Mouse (Mus musculus): Measurements from ENCODE around the gene Ttll8. TPM values are rescaled to one million over a fixed set of nuclear protein-coding genes. Genes with fewer than 3 reads are reported as not detected.

The Ttll8 gene
- polyA plus RNA-seq, 1 experiment from 2014 or later: not detected

DNA sequence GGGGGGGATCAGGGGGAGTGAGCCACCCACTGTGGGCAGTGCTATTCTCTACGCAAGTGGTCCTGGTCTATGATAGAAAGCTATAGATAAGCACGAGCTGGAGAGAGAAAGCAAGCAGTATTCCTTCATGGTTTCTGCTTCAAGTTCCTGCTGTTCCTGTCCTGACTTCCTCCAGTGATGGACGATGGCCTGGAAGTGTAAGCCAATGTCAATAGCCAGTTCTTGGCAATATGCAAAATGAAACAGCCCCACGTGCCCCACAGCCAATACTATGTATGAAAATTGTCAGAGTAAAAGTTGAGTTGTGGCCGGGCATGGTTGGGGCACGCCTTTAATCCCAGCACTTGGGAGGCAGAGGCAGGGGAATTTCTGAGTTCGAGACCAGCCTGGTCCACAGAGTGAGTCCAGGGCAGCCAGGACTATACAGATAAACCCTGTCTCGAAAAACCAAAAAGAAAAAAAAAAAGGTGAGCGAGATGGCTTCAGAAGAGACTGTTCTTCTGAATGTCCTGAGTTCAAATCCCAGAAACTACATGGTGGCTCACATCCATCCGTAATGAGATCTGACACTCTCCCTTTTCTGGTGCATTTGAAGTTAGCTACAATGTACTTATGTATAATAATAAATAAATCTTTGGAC, 57.8 kb downstream of the Ttll8 start:
- H3K4me3 ChIP-seq (ENCODE audit: low read depth, low read length): no peak overlapping the region
- no peaks in the 10 kb centered on the region for H3K36me3 ChIP-seq (replicated peaks; ENCODE audit: control insufficient read depth, insufficient read depth, low read depth, low read length)
- no peaks in the 10 kb centered on the region for H3K9me3 ChIP-seq (replicated peaks; ENCODE audit: control insufficient read depth, low read length)
- DNase-seq (ENCODE audit: low spot score) (no peak), ATAC-seq (replicated peaks; ENCODE audit: insufficient number of reproducible peaks, low FRiP score, low TSS enrichment, low read depth) (no peak)
- no peak overlapping the region for H3K9ac ChIP-seq (replicated peaks; ENCODE audit: low read length)
- WGBS: 90% methylated on average over 10 of the region's 10 CpGs
- H3K27me3 ChIP-seq (ENCODE audit: control insufficient read depth, insufficient read depth, low read length): no peaks in the 10 kb centered on the region
- no peak overlapping the region for H3K27ac ChIP-seq (replicated peaks; ENCODE audit: low read depth, low read length)
- H3K4me1 ChIP-seq (ENCODE audit: control insufficient read depth, insufficient read depth, low read length): no peaks in the 10 kb centered on the region
- no peak overlapping the region for H3K4me2 ChIP-seq (ENCODE audit: low read depth, low read length)

DNA sequence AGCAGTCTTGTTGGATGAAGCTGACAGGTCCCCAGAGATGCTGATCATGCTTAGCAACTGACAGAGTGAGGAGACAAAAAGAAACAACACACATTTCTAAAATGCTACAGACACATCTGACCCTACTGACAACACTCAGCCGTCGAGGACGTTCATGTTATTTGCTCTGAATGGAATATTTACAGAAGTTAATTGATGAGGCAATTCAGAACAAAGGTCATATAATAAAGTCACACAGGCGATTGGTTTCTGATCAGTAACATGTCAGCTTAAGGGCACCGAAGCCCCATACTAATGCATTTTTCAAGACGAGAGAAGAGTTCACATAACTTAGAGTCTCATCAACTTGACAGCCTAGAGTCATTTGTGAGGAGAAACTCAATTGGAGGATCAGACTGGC, 58.3 kb downstream of the Ttll8 start:
- Histone ChIP-seq H3K36me3 (replicated peaks; ENCODE audit: control insufficient read depth, insufficient read depth, low read depth, low read length) (no peaks in the 10 kb centered on the region), H3K4me3 (ENCODE audit: low read depth, low read length) (no peak overlapping the region), H3K9me3 (replicated peaks; ENCODE audit: control insufficient read depth, low read length) (no peaks in the 10 kb centered on the region), H3K4me2 (ENCODE audit: low read depth, low read length) (no peak overlapping the region), H3K4me1 (ENCODE audit: control insufficient read depth, insufficient read depth, low read length) (no peaks in the 10 kb centered on the region), H3K9ac (replicated peaks; ENCODE audit: low read length) (no peak overlapping the region), H3K27me3 (ENCODE audit: control insufficient read depth, insufficient read depth, low read length) (no peaks in the 10 kb centered on the region), H3K27ac (replicated peaks; ENCODE audit: low read depth, low read length) (no peak overlapping the region)
- ATAC-seq (replicated peaks; ENCODE audit: insufficient number of reproducible peaks, low FRiP score, low TSS enrichment, low read depth): no peak
- WGBS: 90% methylated on average over 6 of the region's 6 CpGs
- DNase-seq (ENCODE audit: low spot score): no peak

DNA sequence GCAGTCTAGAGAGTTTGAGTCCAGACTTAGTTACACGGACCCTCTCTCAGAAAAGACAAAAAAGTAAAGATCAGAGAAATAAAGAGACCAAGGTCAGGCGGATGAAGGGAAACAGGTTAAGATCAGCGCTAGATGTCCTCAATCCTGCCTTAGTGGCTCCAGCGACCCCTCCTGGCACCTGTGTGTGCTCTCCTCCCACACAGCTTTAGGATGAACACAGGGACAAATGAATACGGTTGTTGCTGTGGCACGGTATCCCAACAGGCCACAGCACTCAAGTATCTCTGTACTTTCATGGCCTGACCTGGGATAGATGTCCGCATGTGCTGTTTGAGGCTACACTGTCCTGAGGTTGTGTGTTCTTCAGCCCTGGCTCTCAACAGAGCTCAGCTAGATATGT, 59.1 kb downstream of the Ttll8 start:
- H3K4me1 ChIP-seq (ENCODE audit: control insufficient read depth, insufficient read depth, low read length): no peaks in the 10 kb centered on the region
- H3K27me3 ChIP-seq (ENCODE audit: control insufficient read depth, insufficient read depth, low read length): no peaks in the 10 kb centered on the region
- ATAC-seq (replicated peaks; ENCODE audit: insufficient number of reproducible peaks, low FRiP score, low TSS enrichment, low read depth): no peak
- H3K4me3 ChIP-seq (ENCODE audit: low read depth, low read length): no peak overlapping the region
- no peaks in the 10 kb centered on the region for H3K36me3 ChIP-seq (replicated peaks; ENCODE audit: control insufficient read depth, insufficient read depth, low read depth, low read length)
- no peak overlapping the region for H3K4me2 ChIP-seq (ENCODE audit: low read depth, low read length)
- no peak overlapping the region for H3K27ac ChIP-seq (replicated peaks; ENCODE audit: low read depth, low read length)
- 62% methylated on average over 7 of the region's 7 CpGs for WGBS
- no peaks in the 10 kb centered on the region for H3K9me3 ChIP-seq (replicated peaks; ENCODE audit: control insufficient read depth, low read length)
- H3K9ac ChIP-seq (replicated peaks; ENCODE audit: low read length): no peak overlapping the region
- DNase-seq (ENCODE audit: low spot score): no peak

DNA sequence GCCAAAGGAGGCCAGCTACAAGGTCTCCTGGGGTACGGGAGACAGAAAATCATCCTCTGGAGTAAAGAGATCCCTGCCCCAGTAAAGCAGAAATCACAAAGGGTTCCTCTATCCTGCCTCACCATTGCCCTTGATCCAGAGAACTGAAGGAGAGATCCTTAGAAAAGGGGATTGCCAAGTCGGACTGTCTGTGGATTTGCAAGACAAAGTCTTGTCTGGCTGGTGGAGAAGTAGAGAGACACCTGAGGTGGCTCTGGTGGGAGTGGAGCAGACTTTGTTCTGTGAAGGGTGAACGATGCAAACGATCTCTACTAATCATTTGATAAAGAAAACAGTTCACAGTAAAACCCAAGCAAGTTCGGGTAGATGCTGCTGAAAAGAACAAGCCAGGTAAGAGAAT, 61.3 kb downstream of the Ttll8 start:
- H3K4me2 ChIP-seq (ENCODE audit: low read depth, low read length): no peak overlapping the region
- ATAC-seq (replicated peaks; ENCODE audit: insufficient number of reproducible peaks, low FRiP score, low TSS enrichment, low read depth): no peak
- DNase-seq (ENCODE audit: low spot score): no peak
- no peaks in the 10 kb centered on the region for H3K9me3 ChIP-seq (replicated peaks; ENCODE audit: control insufficient read depth, low read length)
- no peak overlapping the region for H3K27ac ChIP-seq (replicated peaks; ENCODE audit: low read depth, low read length)
- H3K27me3 ChIP-seq (ENCODE audit: control insufficient read depth, insufficient read depth, low read length): no peaks in the 10 kb centered on the region
- no peaks in the 10 kb centered on the region for H3K36me3 ChIP-seq (replicated peaks; ENCODE audit: control insufficient read depth, insufficient read depth, low read depth, low read length)
- H3K9ac ChIP-seq (replicated peaks; ENCODE audit: low read length): no peak overlapping the region
- no peaks in the 10 kb centered on the region for H3K4me1 ChIP-seq (ENCODE audit: control insufficient read depth, insufficient read depth, low read length)
- no peak overlapping the region for H3K4me3 ChIP-seq (ENCODE audit: low read depth, low read length)
- WGBS: 77% methylated on average over 5 of the region's 5 CpGs

DNA sequence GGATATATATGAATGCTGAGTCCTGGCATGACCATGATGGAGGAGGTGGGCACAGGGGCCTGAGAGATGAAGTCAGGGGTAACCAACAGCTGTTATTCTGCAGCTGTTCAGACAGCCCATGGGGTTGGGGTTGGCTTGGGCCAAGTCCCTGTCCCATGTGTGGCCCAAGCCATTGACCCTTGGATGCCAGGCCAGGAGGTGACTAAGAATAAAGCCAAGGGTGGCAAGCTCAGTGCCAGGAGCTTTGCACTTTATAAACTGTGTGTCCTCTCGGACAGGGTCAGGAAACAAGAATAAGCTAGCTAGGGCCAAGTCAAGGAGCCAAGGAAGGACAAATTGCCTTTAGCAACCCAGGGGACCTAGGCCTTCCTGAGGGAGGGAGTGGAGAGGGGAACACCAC, 62.0 kb downstream of the Ttll8 start:
- 84% methylated on average over 1 of the region's 1 CpGs for WGBS
- no peak for ATAC-seq (replicated peaks; ENCODE audit: insufficient number of reproducible peaks, low FRiP score, low TSS enrichment, low read depth)
- Histone ChIP-seq H3K27ac (replicated peaks; ENCODE audit: low read depth, low read length) (no peak overlapping the region), H3K4me3 (ENCODE audit: low read depth, low read length) (no peak overlapping the region), H3K4me1 (ENCODE audit: control insufficient read depth, insufficient read depth, low read length) (no peaks in the 10 kb centered on the region), H3K27me3 (ENCODE audit: control insufficient read depth, insufficient read depth, low read length) (no peaks in the 10 kb centered on the region), H3K9me3 (replicated peaks; ENCODE audit: control insufficient read depth, low read length) (no peaks in the 10 kb centered on the region), H3K9ac (replicated peaks; ENCODE audit: low read length) (no peak overlapping the region), H3K4me2 (ENCODE audit: low read depth, low read length) (no peak overlapping the region), H3K36me3 (replicated peaks; ENCODE audit: control insufficient read depth, insufficient read depth, low read depth, low read length) (no peaks in the 10 kb centered on the region)
- no peak for DNase-seq (ENCODE audit: low spot score)

DNA sequence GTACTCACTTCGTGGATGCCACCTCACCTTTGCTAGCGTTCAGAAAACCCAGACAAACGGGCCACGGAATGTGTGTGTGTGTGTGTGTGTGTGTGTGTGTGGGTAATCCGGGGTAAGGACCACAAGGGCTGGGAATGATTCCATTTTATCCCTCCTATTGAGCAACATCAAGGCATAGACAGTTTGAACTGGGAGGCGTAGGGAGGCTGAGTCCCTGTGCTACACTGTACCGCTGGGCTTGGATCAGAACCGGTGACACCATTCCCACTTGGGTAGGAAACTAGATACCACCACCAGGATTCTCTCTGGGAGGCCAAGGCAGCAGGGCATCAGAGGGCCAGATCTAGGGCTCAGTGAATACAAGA, 62.6 kb downstream of the Ttll8 start:
- Histone ChIP-seq H3K36me3 (replicated peaks; ENCODE audit: control insufficient read depth, insufficient read depth, low read depth, low read length) (no peaks in the 10 kb centered on the region), H3K4me2 (ENCODE audit: low read depth, low read length) (no peak overlapping the region; the same call in 1 of the 2 replicates), H3K27ac (replicated peaks; ENCODE audit: low read depth, low read length) (no peak overlapping the region), H3K9me3 (replicated peaks; ENCODE audit: control insufficient read depth, low read length) (no peaks in the 10 kb centered on the region), H3K4me1 (ENCODE audit: control insufficient read depth, insufficient read depth, low read length) (no peaks in the 10 kb centered on the region), H3K9ac (replicated peaks; ENCODE audit: low read length) (no peak overlapping the region), H3K27me3 (ENCODE audit: control insufficient read depth, insufficient read depth, low read length) (no peaks in the 10 kb centered on the region), H3K4me3 (ENCODE audit: low read depth, low read length) (no peak overlapping the region; the same call in 1 of the 2 replicates)
- 72% methylated on average over 8 of the region's 8 CpGs for WGBS
- DNase-seq (ENCODE audit: low spot score) (no peak), ATAC-seq (replicated peaks; ENCODE audit: insufficient number of reproducible peaks, low FRiP score, low TSS enrichment, low read depth) (no peak)

DNA sequence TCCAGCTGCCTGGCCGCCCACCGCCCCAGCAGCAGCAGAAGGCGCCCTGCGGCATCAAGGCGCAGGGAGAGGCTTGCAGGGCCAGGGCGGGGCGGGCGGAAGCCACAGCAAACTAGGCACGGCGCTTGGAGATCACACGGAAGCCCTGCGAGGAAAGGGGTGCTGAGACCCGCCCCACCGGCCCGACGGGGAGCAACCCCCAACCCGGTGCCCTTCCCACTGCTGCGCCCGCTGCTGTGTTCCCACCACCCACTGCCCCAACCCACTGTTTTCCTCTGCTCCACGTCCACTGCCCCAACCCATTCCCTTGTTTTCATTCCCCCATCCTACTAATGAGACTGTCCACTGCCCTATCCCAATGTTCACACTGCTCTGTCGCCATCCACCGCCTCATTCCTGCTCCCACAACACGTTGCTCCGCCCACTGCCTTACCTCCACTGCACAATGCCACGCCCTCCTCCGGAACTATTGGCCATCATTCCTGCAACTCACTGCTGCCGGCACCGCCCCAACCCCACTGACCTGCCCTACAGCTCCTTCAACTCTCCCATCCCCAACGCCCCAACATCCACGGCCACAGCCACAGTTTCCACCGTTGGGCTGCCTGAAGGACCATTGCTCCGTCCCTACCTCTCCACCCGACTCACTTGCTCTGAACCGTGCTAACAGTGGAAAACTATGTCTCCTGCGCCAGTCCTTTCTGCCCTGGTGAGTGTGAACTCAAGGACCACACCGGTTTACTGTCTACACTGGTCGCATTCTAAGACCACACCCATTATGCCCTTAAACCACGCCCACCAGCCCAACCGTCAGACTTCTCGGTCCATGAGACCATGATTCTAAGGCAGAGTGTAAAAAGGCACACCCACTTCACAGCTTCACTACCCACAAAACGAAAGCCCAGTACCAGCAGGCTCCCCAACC, 63.2 kb downstream of the Ttll8 start:
- peak; percentile 83 for ATAC-seq (replicated peaks; ENCODE audit: insufficient number of reproducible peaks, low FRiP score, low TSS enrichment, low read depth)
- Histone ChIP-seq H3K36me3 (replicated peaks; ENCODE audit: control insufficient read depth, insufficient read depth, low read depth, low read length) (no peaks in the 10 kb centered on the region), H3K27me3 (ENCODE audit: control insufficient read depth, insufficient read depth, low read length) (no peaks in the 10 kb centered on the region), H3K4me3 (ENCODE audit: low read depth, low read length) (peak overlapping the region; percentile 38), H3K9ac (replicated peaks; ENCODE audit: low read length) (peak overlapping the region; percentile 55), H3K27ac (replicated peaks; ENCODE audit: low read depth, low read length) (no peak overlapping the region), H3K4me2 (ENCODE audit: low read depth, low read length) (peak overlapping the region; percentile 88), H3K9me3 (replicated peaks; ENCODE audit: control insufficient read depth, low read length) (no peaks in the 10 kb centered on the region), H3K4me1 (ENCODE audit: control insufficient read depth, insufficient read depth, low read length) (no peaks in the 10 kb centered on the region)
- WGBS: 1% methylated on average over 39 of the region's 41 CpGs
- DNase-seq (ENCODE audit: low spot score): peak; percentile 84

DNA sequence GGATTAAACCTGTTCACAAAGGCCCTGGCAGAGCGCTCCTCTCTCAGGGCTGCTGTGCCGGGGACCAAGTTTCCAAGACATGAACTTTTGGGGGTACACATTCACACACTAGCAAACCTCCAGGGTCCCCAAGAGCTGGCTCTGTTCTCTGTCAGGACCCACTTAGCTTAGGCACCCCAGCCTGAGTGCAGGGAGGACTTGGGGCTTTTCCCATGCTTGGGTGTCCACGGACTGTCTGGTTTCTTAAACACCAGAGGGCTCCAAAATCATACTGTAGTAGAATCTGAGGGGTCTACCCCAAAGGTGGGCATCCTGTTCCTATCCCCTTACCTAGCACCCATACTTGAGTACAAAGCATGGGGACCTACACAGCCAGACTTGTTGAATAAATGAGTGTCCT, 64.2 kb downstream of the Ttll8 start:
- no peak overlapping the region for H3K9ac ChIP-seq (replicated peaks; ENCODE audit: low read length)
- H3K4me2 ChIP-seq (ENCODE audit: low read depth, low read length): no peak overlapping the region; the same call in 1 of the 2 replicates
- no peaks in the 10 kb centered on the region for H3K27me3 ChIP-seq (ENCODE audit: control insufficient read depth, insufficient read depth, low read length)
- 85% methylated on average over 3 of the region's 3 CpGs for WGBS
- no peaks in the 10 kb centered on the region for H3K4me1 ChIP-seq (ENCODE audit: control insufficient read depth, insufficient read depth, low read length)
- no peaks in the 10 kb centered on the region for H3K36me3 ChIP-seq (replicated peaks; ENCODE audit: control insufficient read depth, insufficient read depth, low read depth, low read length)
- no peaks in the 10 kb centered on the region for H3K9me3 ChIP-seq (replicated peaks; ENCODE audit: control insufficient read depth, low read length)
- DNase-seq (ENCODE audit: low spot score) (no peak), ATAC-seq (replicated peaks; ENCODE audit: insufficient number of reproducible peaks, low FRiP score, low TSS enrichment, low read depth) (no peak)
- H3K4me3 ChIP-seq (ENCODE audit: low read depth, low read length): no peak overlapping the region
- H3K27ac ChIP-seq (replicated peaks; ENCODE audit: low read depth, low read length): no peak overlapping the region

All from embryonic facial prominence, embryonic 11.5 days (tissue).